Mouse (Mus musculus) stomach, embryonic 16.5 days (tissue): Measurements from ENCODE around the gene Lclat1. TPM values are rescaled to one million over a fixed set of nuclear protein-coding genes. Genes with fewer than 3 reads are reported as not detected.
"Not testable (repeated sequence)": the region's sequence is repeated elsewhere in the genome, so short reads cannot be mapped to it uniquely, and the experiment has no call there.

Experiments used
- ATAC-seq: fragments of 200-750 bp; cut with Nextera tagmentation; 2 replicates; pipeline ENCODE4 v1.8.0; 2017; ENCODE audit warnings: moderate number of reproducible peaks, moderate TSS enrichment; ENCODE audit not compliant: insufficient read depth, low FRiP score
- H3K27ac ChIP-seq: fragments of 300-500 bp; sonication (generic); 2 replicates; pipeline ENCODE4 v1.5.1; 2014; ENCODE audit warnings: low read length
- H3K27me3 ChIP-seq: fragments of 300-500 bp; sonication (generic); 2 replicates; pipeline ENCODE4 v1.6.1; 2014; ENCODE audit warnings: low read length, control low read depth, mixed read lengths; ENCODE audit not compliant: control insufficient read depth, insufficient read depth
- H3K36me3 ChIP-seq: fragments of 300-500 bp; sonication (generic); 2 replicates; pipeline ENCODE4 v1.6.1; 2014; ENCODE audit warnings: low read length; ENCODE audit not compliant: control insufficient read depth, insufficient read depth
- H3K4me1 ChIP-seq: fragments of 300-500 bp; sonication (generic); 2 replicates; pipeline ENCODE4 v1.6.1; 2014; ENCODE audit warnings: low read length, control low read depth, mixed read lengths; ENCODE audit not compliant: control insufficient read depth, insufficient read depth
- H3K4me2 ChIP-seq: fragments of 300-500 bp; sonication (generic); 2 replicates; pipeline ENCODE4 v1.6.1; 2014; ENCODE audit warnings: low read depth, low read length, mixed read lengths
- H3K4me3 ChIP-seq: fragments of 300-500 bp; sonication (generic); replicated peaks from 2 replicates; pipeline ENCODE4 v1.5.1; 2014; ENCODE audit warnings: mild to moderate bottlenecking, low read length
- H3K9ac ChIP-seq: fragments of 300-500 bp; sonication (generic); 2 replicates; pipeline ENCODE4 v1.6.1; 2014; ENCODE audit warnings: low read length
- H3K9me3 ChIP-seq: fragments of 300-500 bp; sonication (generic); replicated peaks from 2 replicates; pipeline ENCODE4 v1.6.1; 2016; ENCODE audit warnings: low read length, control low read depth; ENCODE audit not compliant: control insufficient read depth
- WGBS: fragments of 180-500 bp; shearing (Covaris S2); extraction: QIAGEN DNeasy Blood & Tissue Kit; methylation state at CpG from one replicate; pipeline ENCODE4 v1.1.7; 2014; 5-methylcytosine and 5-hydroxymethylcytosine counted together
- polyA plus RNA-seq: library from polyadenylated mRNA; unstranded; fragments of >200 nt; fragmentation: Nextera tagmentation; extraction: Ambion mirVana; gene quantifications from 2 replicates; pipeline ENCODE4 v1.2.1, GENCODE M21; 2015

Lclat1 gene
- polyA plus RNA-seq, 1 experiment from 2014 or later, result 14.5 TPM

- H3K9ac ChIP-seq, result no peak overlapping the region
- no peak overlapping the region for H3K4me3 ChIP-seq
- no peaks in the 10 kb centered on the region for H3K36me3 ChIP-seq
- no peaks in the 10 kb centered on the region for H3K27me3 ChIP-seq
- H3K27ac ChIP-seq, result no peak overlapping the region
- 88% methylated on average over 2 of the region's 2 CpGs for WGBS
- H3K4me2 ChIP-seq, result no peak overlapping the region
- ATAC-seq, result no peak
- H3K9me3 ChIP-seq, result no peaks in the 10 kb centered on the region
- H3K4me1 ChIP-seq, result no peaks in the 10 kb centered on the region
Measured at GRCm38 (mm10) chr17:73145426-73145825, 37.6 kb downstream of the Lclat1 start.

- no peak for ATAC-seq
- H3K4me1 ChIP-seq, result no peaks in the 10 kb centered on the region
- no peaks in the 10 kb centered on the region for H3K36me3 ChIP-seq
- 86% methylated on average over 2 of the region's 2 CpGs for WGBS
- no peak overlapping the region for H3K4me3 ChIP-seq
- H3K9ac ChIP-seq, result no peak overlapping the region
- no peak overlapping the region for H3K27ac ChIP-seq
- H3K27me3 ChIP-seq, result no peaks in the 10 kb centered on the region
- H3K4me2 ChIP-seq, result no peak overlapping the region
- no peaks in the 10 kb centered on the region for H3K9me3 ChIP-seq
Measured at GRCm38 (mm10) chr17:73148607-73149006, 40.8 kb downstream of the Lclat1 start.

GRCm38 (mm10) chr17:73152790-73153525 lies 45.2 kb downstream of the Lclat1 start:
- not testable (repeated sequence) for H3K27ac ChIP-seq, H3K4me2 ChIP-seq, H3K9ac ChIP-seq, H3K27me3 ChIP-seq, H3K4me3 ChIP-seq, ATAC-seq, H3K36me3 ChIP-seq, H3K4me1 ChIP-seq, H3K9me3 ChIP-seq
- WGBS, result 94% methylated on average over 3 of the region's 3 CpGs

GRCm38 (mm10) chr17:73153672-73154071 lies 45.9 kb downstream of the Lclat1 start:
- no peaks in the 10 kb centered on the region for H3K36me3 ChIP-seq
- no peak for ATAC-seq
- 87% methylated on average over 2 of the region's 2 CpGs for WGBS

GRCm38 (mm10) chr17:73156606-73157005 lies 48.8 kb downstream of the Lclat1 start:
- no peak overlapping the region for H3K4me2 ChIP-seq
- H3K27me3 ChIP-seq, result no peaks in the 10 kb centered on the region
- ATAC-seq, result no peak
- WGBS, result 67% methylated on average over 1 of the region's 1 CpGs
- H3K36me3 ChIP-seq, result no peaks in the 10 kb centered on the region
- no peaks in the 10 kb centered on the region for H3K4me1 ChIP-seq
- H3K4me3 ChIP-seq, result no peak overlapping the region
- H3K27ac ChIP-seq, result no peak overlapping the region
- H3K9ac ChIP-seq, result no peak overlapping the region
- H3K9me3 ChIP-seq, result no peaks in the 10 kb centered on the region

More at GRCm38 (mm10) chr17:73153672-73154071, 45.9 kb downstream of the Lclat1 start:
- Histone ChIP-seq H3K9ac (no peak overlapping the region), H3K27me3 (no peaks in the 10 kb centered on the region), H3K4me1 (no peaks in the 10 kb centered on the region), H3K27ac (no peak overlapping the region), H3K4me3 (no peak overlapping the region), H3K9me3 (no peaks in the 10 kb centered on the region), H3K4me2 (no peak overlapping the region)

- 50% methylated on average over 6 of the region's 6 CpGs for WGBS
- Histone ChIP-seq H3K27me3 (no peaks in the 10 kb centered on the region), H3K27ac (no peak overlapping the region), H3K4me1 (no peaks in the 10 kb centered on the region), H3K36me3 (no peaks in the 10 kb centered on the region), H3K4me3 (no peak overlapping the region), H3K4me2 (no peak overlapping the region), H3K9me3 (no peaks in the 10 kb centered on the region), H3K9ac (no peak overlapping the region)
- ATAC-seq, result no peak
Measured at GRCm38 (mm10) chr17:73161795-73162194, 54.0 kb downstream of the Lclat1 start.

GRCm38 (mm10) chr17:73162445-73163208 lies 54.8 kb downstream of the Lclat1 start:
- Histone ChIP-seq H3K4me1 (no peaks in the 10 kb centered on the region), H3K36me3 (no peaks in the 10 kb centered on the region), H3K9me3 (no peaks in the 10 kb centered on the region), H3K4me3 (no peak overlapping the region), H3K27ac (no peak overlapping the region), H3K9ac (no peak overlapping the region), H3K4me2 (no peak overlapping the region), H3K27me3 (no peaks in the 10 kb centered on the region)
- 73% methylated on average over 15 of the region's 15 CpGs for WGBS
- ATAC-seq, result no peak

- Histone ChIP-seq H3K4me2 (no peak overlapping the region), H3K27ac (no peak overlapping the region), H3K36me3 (no peaks in the 10 kb centered on the region), H3K4me1 (no peaks in the 10 kb centered on the region), H3K27me3 (no peaks in the 10 kb centered on the region), H3K9ac (no peak overlapping the region), H3K9me3 (no peaks in the 10 kb centered on the region), H3K4me3 (no peak overlapping the region)
- no peak for ATAC-seq
- WGBS, result 56% methylated on average over 3 of the region's 3 CpGs
Measured at GRCm38 (mm10) chr17:73163597-73163996, 55.8 kb downstream of the Lclat1 start.

GRCm38 (mm10) chr17:73164121-73164520 lies 56.3 kb downstream of the Lclat1 start:
- Histone ChIP-seq H3K9ac (no peak overlapping the region), H3K4me2 (no peak overlapping the region), H3K4me3 (no peak overlapping the region), H3K27ac (no peak overlapping the region), H3K9me3 (no peaks in the 10 kb centered on the region), H3K27me3 (no peaks in the 10 kb centered on the region), H3K4me1 (no peaks in the 10 kb centered on the region), H3K36me3 (no peaks in the 10 kb centered on the region)
- no peak for ATAC-seq
- whole genome bisulfite sequencing, result 80% methylated on average over 2 of the region's 2 CpGs
